Mouse (Mus musculus) gastrocnemius, postnatal 10 days (tissue): Measurements from ENCODE around the gene Map4k2. TPM values are rescaled to one million over a fixed set of nuclear protein-coding genes. Genes with fewer than 3 reads are reported as not detected.
"Not testable (repeated sequence)": the region's sequence is repeated elsewhere in the genome, so short reads cannot be mapped to it uniquely, and the experiment has no call there.

Experiments used
- DNase-seq: peaks from one replicate; pipeline ENCODE4 v3.0.0; 2021; ENCODE audit warnings: mixed read lengths
- long read RNA-seq, 2 experiments: library from polyadenylated mRNA; stranded (forward); transcript quantifications; one replicate each; pipeline ENCODE4 v2.0.0; 2021
- total RNA-seq, 2 experiments: library from RNA; stranded (reverse); gene quantifications; 2 replicates each; pipeline ENCODE4 v1.2.3; 2021

Gene Map4k2
- total RNA-seq, result 10 to 100 TPM; 11.9 to 19.3 TPM
- long read RNA-seq, experiment 1, full-length matches to known transcripts, result 6 of 11 reads
- long read RNA-seq, experiment 1, partial matches to known transcripts, result 1 of 11 reads
- long read RNA-seq, experiment 1, other reads (novel, unspliced or antisense), result 4 of 11 reads
- long read RNA-seq, experiment 2, full-length matches to known transcripts, result 2 of 3 reads
- long read RNA-seq, experiment 2, partial matches to known transcripts, result 1 of 3 reads
- long read RNA-seq, experiment 2, other reads (novel, unspliced or antisense), result 0 of 3 reads

- peak; percentile 87 for DNase-seq
Observed at GRCm38 (mm10) chr19:6340524-6341452, at the start of gene Map4k2. Gene Map4k2 (plus strand): TSS chr19:6341135.

GRCm38 (mm10) chr19:6292262-6292661, 48.7 kb upstream of the Map4k2 start:
- no peak for DNase-seq

- DNase-seq, result no peak
Observed at GRCm38 (mm10) chr19:6294301-6294700, 46.6 kb upstream of the Map4k2 start.

- no peak for DNase-seq
Observed at GRCm38 (mm10) chr19:6296551-6297210, 44.3 kb upstream of the Map4k2 start.

- no peak for DNase-seq
Observed at GRCm38 (mm10) chr19:6297641-6298040, 43.3 kb upstream of the Map4k2 start.

GRCm38 (mm10) chr19:6299003-6299402, 41.9 kb upstream of the Map4k2 start:
- DNase-seq, result no peak

GRCm38 (mm10) chr19:6299450-6300267, 41.3 kb upstream of the Map4k2 start:
- DNase-seq, result no peak

GRCm38 (mm10) chr19:6300402-6300841, 40.5 kb upstream of the Map4k2 start:
- no peak for DNase-seq

- DNase-seq, result no peak
Observed at GRCm38 (mm10) chr19:6302114-6302513, 38.8 kb upstream of the Map4k2 start.

- DNase-seq, result no peak
Observed at GRCm38 (mm10) chr19:6302522-6302921, 38.4 kb upstream of the Map4k2 start.

- no peak for DNase-seq
Observed at GRCm38 (mm10) chr19:6303831-6304230, 37.1 kb upstream of the Map4k2 start.

- DNase-seq, result peak; percentile 94
Observed at GRCm38 (mm10) chr19:6304787-6305516, 36.0 kb upstream of the Map4k2 start.

- no peak for DNase-seq
Observed at GRCm38 (mm10) chr19:6305517-6306115, 35.3 kb upstream of the Map4k2 start.

GRCm38 (mm10) chr19:6306137-6306551, 34.8 kb upstream of the Map4k2 start, which contains the start of gene Cdc42bpg:
Gene Cdc42bpg (plus strand): TSS chr19:6306456.
- DNase-seq, result peak; percentile 82

GRCm38 (mm10) chr19:6306586-6306985, 34.3 kb upstream of the Map4k2 start:
- peak; percentile 91 for DNase-seq

- DNase-seq, result no peak
Observed at GRCm38 (mm10) chr19:6307733-6308531, 33.0 kb upstream of the Map4k2 start.

GRCm38 (mm10) chr19:6310181-6310580, 30.8 kb upstream of the Map4k2 start:
- DNase-seq, result no peak

GRCm38 (mm10) chr19:6311783-6312182, 29.2 kb upstream of the Map4k2 start:
- not testable (repeated sequence) for DNase-seq

GRCm38 (mm10) chr19:6313796-6314195, 27.1 kb upstream of the Map4k2 start:
- DNase-seq, result no peak

GRCm38 (mm10) chr19:6314513-6314912, 26.4 kb upstream of the Map4k2 start:
- DNase-seq, result no peak
